Mouse (Mus musculus): Measurements from ENCODE around the gene Tbc1d2.

GRCm38 (mm10) chr4:46607601-46608000 lies 42.4 kb downstream of the Tbc1d2 start:
- TF ChIP-seq CTCF (IDR thresholded peaks at IDR 0.05; ENCODE audit: extremely low read depth, insufficient read length, insufficient replicate concordance, low read depth, low read length) (no peak), POLR2A (IDR thresholded peaks at IDR 0.05; ENCODE audit: low read depth, low read length) (no peak)
